Mouse (Mus musculus) retina, postnatal 1 day (tissue): Measurements from ENCODE around the gene Olfr1040.
"Not testable (repeated sequence)": the region's sequence is repeated elsewhere in the genome, so short reads cannot be mapped to it uniquely, and the experiment has no call there.

Experiments
- DNase-seq: peaks from one replicate; pipeline ENCODE4 v3.0.0-alpha.2; 2012

Gene Olfr1040

GRCm38 (mm10) chr2:86146632-86147031, at the start of gene Olfr1040:
TSS of gene Olfr1040 (minus strand) at chr2:86146732.
- DNase-seq, result no peak

- no peak for DNase-seq
These were observed 49.3 kb upstream of the Olfr1040 start for GRCm38 (mm10) chr2:86195863-86196262.

DNA sequence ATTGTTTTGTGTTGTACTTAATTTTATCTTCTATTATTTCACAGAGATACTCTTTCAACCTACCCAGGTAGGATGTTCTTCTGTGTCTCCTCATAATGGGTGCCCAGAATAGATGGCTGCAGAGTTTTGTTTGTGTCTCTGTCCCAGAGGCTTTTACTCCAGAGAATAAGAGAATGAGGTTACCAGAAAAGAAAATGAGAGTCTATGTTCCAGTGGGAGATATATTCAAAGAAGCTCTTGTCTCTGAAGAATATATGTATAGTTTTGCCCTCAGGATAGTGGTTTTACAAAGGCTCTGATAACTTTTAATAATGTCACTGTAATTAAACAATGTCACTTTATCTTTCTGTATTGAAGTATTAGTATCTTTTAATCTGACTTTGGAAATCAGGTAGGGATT, 39.1 kb upstream of the Olfr1040 start, which contains the start of gene Olfr52:
Olfr52 (minus strand) TSS at position 101 of the 400 bp plus-strand sequence.
- no peak for DNase-seq

DNA sequence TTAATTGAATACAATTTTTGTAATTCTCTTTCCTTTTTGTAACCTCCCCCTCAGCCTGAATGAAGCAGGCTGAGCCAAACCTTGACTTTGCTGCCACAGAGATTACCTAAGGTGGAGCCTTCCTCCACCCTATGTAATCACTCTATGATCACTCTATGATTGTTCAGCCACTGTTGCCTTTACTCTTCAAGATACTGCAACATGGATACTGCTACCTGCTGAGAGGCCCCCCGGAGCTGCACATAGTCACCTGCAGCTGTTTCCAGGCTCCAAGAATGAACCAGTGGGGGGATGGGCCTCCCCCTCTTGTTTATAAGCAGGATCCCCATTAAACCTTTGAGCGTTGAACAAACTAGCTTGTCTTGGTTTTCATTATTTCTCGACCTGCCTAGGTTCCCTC, 33.4 kb upstream of the Olfr1040 start:
- DNase-seq, result no peak

DNA sequence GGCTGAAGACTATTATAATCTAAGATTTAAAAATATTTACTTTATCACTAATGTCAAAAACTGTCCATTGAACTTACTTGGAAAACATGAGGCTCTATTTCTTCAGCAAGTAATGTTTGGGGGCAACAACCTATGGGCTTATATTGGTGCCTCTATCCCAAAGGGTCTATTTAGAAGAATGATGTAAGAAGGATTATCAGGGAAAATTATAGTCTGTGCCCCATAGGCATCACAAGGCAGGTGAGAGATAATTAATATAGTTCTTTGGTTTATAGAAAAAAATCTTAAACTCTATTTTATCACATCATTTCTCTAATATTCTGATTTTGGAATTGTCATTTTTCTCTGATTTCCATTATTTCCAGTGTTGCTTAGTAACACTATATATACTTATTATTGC, 31.2 kb upstream of the Olfr1040 start, which contains the start of gene Olfr1044:
Olfr1044 (minus strand) TSS at position 101 of the 400 bp plus-strand sequence.
- no peak for DNase-seq

DNA sequence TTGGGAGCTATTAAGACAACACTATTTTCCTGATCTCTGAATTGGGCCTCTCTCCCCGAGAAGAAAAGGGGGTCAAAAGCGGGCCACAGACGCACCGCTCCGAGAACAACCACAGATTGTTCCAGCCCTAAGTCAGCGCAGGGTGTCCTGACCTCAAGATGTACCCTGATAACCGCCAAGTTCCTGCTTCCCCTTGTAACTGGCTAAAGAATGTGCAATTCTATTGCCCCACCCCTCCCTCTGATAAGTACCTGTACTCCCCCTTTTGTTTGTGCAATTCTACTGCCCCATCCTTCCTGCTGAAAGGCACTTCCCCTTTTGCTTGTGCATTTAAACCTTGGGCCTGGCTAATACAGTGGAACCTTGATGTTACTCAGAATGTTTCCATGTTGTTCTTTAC, 28.9 kb upstream of the Olfr1040 start:
- not testable (repeated sequence) for DNase-seq

GRCm38 (mm10) chr2:86167422-86167821, 20.9 kb upstream of the Olfr1040 start, which contains the start of gene Olfr1043:
TSS of gene Olfr1043 (minus strand) at chr2:86167522.
- DNase-seq, result no peak

DNA sequence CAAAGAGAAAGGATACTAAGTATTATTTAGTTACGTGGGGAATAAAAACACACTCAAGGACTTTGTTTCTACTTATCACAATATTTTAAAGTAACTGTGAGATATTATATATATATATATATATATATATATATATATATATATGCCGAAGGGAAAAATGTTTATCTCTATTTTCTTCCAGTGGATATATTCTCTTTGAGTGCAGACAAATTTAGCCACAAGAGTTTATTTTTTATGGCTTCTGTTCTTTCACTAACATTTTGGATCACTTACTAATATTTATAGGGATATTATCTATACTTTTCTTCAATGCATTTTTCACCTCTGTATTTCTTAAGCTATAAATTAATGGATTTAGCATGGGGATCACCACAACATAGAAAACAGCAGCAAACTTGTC, 15.2 kb upstream of the Olfr1040 start, which contains the start of gene Olfr1042:
Olfr1042 (minus strand) TSS at position 101 of the 400 bp plus-strand sequence.
- DNase-seq, result no peak

DNA sequence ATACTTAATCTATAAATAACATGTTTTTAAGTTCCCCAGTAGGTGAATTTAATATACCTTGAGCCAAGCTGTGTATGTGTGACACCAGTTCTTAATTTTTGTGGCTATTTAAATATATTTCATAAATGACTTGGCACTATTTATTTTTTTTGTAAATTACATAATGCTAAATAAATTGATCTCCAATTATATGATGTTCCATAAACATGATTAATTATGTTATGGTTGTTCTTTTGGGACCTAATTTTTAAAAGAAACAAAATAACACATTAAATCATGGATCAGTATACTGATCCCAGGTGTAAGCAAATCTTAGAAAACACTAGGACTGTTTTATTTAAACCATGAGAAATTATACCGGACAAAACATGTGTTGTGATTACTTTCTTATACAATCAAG, 10.7 kb downstream of the Olfr1040 start, which contains the start of gene Olfr1039:
Olfr1039 (minus strand) TSS at position 101 of the 400 bp plus-strand sequence.
- DNase-seq, result no peak
